Mouse (Mus musculus): ENCODE data around the gene Svs2.

GRCm38 (mm10) chr2:164278359-164278758, 40.1 kb upstream of the Svs2 start, which contains the start of gene Svs4:
- TF ChIP-seq POLR2A (IDR thresholded peaks at IDR 0.05; ENCODE audit: low read depth, low read length) = no peak
- TF ChIP-seq CTCF (IDR thresholded peaks at IDR 0.05; ENCODE audit: extremely low read depth, insufficient read length, insufficient replicate concordance, low read depth, low read length) = no peak
